Mouse (Mus musculus) left cerebral cortex, postnatal 36 days (tissue): Measurements from ENCODE around the gene Gm7075. TPM values are rescaled to one million over a fixed set of nuclear protein-coding genes. Genes with fewer than 3 reads are reported as not detected.
"Not testable (repeated sequence)": the region's sequence is repeated elsewhere in the genome, so short reads cannot be mapped to it uniquely, and the experiment has no call there.

ENCODE experiments used
- DNase-seq, 2 experiments: peaks; one replicate each; pipeline ENCODE4 v3.0.0; 2021 to 2022; ENCODE audit warnings: low spot score in 2 of 2, mixed read lengths in 1 of 2
- intact Hi-C: fragments of 180-260 bp; cut with DNase I; formaldehyde crosslinking; loops from one replicate; pipeline ENCODE4 v1.15.1; 2025
- total RNA-seq, 2 experiments: library from RNA; stranded (reverse); gene quantifications; 2 replicates each; pipeline ENCODE4 v1.2.3; 2021

The Gm7075 gene
- total RNA-seq: not detected

DNA sequence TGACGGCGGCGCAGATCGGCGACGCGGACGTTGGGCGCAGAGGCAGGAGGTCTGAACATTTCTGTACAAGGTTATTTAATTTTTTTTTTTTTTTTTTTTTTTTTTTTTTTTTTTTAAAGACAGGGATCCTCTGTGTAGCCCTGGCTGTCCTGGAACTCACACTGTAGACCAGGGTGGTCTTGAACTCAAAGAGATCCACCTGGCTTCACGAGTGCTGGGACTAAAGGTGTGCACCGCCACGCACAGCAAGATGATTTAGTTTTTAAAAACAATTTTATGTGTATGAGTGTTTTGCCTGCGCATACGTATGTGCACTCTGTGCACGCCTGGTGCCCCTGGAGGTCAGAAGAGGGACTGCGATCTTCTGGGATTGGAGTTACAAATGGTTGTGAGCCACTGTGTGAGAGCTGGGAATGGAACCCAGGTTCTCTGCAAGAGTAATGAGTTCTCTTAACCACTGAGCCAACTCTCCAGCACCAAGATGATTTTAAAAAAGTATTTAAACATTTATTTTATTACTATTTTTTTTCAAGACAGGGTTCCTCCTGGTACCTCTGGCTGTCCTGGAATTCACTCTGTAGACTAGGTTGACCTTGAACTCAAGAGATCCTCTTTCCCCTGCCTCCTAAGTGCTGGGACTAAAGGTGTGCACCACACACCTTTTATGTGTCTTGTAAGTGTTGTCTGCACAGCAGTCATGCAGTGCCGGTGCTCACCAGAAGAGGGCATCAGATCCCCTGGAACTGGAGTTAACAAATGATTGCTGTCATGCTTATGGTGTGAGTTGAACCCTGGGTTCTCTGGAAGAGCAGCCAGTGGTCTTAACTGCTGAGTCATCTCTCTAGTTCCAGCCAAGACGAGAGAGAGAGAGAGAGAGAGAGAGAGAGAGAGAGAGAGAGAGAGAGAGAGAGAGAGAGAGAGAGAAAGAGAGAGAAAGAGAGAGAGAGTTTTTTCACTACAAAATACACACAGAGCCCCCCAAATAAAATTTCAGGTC is at the start of gene Gm7075:
TSS of gene Gm7075 (minus strand) at position 51 of the 997 bp plus-strand sequence.
- no peak for DNase-seq
- intact Hi-C loops: loop anchor here (5.0 kb wide), 2 partner anchors 55 to 150 kb away; no protein-coding TSS in a partner anchor

DNA sequence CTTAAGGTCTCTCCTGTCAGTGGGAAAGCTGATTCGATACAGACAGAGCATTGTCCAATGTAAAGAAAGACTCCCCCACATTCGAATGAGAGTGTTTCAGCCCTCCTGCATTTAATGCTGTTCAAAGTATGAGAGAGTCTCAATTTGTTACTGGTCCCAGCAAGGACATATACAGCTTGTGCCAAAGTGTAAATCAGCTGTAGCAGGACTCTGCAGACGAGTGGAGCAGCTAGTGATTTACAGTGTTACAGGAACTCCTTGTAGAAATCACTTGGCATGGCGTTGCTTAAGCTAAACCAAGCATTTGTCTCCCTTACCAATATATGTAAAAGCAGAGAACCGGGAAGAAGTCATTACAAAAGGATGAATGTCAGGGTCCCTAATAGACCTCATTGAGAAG is 39.3 kb upstream of the Gm7075 start:
- intact Hi-C loops: no loop called here

DNA sequence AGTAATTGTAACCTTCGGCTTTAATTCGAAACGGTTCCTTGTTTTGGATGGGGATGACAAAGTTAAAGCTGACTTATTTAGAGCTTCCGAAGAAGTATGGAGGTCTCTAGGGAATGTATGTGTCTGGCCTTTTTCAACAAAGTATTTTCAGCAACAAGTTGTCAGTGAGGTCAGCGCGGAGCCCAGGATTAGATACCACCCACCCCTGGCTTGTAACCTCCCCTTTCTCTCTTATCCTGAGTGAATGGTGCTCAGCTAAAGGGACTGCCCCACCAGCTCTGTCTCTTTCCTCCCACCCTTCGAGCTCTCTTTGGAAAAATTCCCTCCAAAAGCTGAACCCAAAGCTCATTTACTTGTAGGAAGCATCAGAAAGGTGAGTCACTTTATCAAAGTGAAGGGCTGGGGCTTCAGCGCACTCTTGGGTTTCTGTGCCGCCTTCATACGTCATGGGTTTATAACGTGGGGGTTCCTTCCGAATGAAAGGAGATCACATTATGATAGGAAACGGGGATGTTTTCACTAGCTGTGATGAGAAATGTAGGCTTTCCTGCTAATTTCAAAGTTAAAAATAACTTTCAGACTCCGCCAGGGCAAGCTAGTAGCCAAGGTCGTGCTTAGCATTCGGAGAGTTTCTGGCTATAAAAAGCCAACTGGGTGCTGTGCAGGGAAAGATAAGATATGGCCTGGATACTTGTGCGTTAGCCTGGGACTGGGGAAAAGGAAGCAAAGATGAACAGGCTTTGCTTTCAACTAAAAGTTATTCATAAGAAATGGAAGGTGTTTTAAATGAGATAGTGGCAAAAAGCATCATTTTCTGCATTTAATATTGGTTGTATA is 35.9 kb upstream of the Gm7075 start:
- intact Hi-C loops: no loop called here
- DNase-seq: no peak

More for the DNA sequence above, 39.3 kb upstream of the Gm7075 start:
- DNase-seq: no peak

DNA sequence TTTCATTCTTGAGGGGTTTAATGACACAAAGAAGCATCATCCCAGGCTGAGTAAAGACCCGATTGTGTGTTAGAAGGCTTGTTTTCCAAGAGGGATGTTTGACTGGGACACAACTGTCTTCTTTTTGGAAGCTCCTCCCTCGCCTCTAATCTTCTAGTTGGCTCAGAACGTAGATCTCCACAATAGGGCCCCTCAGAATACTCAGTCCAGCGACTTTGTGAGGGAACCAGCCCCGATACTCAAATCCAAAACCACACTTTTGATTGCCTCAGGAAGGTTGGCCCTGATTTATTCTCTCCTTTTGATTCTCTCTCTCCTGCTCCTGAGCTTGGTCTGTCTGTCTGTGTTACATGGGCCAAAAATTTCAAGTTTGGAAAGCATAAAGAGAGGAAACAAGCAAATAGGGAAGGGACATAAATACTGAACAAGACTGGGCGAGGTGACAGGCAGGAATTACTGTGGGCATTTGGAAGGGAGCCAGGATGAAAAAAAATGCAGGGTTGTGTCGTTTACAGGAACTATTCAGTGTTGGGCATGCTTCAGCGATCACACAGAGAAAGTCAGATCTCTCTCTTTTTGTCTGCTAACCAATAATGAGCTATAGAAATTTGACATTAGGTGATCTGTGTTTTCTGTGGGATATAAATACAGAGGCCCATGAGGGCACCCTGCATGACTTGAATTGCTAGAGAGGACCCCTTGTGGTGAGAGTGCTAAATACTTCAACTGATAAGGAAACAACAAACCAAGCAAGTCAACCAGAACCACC is 33.7 kb upstream of the Gm7075 start:
- no peak for DNase-seq
- intact Hi-C loops: no loop called here

DNA sequence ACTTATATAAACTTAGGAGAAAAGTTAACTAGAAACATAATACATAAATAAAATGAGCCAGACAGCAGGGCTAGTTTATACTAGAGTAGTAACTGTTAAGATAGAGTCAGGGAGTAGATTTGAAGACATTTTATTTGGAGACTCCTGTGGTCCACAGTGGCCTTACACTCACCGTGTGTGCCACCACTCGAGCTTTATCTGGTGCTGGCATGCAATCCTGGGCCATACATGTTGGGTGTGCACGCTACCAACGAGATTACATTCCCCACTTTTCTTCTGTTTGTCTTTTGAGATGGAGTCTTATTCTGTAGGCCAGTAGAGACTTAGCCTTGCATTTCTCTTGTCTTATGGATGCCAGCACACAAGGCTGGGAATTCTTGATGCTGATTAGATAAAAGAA is 32.3 kb upstream of the Gm7075 start:
- no peak for DNase-seq
- intact Hi-C loops: no loop called here

DNA sequence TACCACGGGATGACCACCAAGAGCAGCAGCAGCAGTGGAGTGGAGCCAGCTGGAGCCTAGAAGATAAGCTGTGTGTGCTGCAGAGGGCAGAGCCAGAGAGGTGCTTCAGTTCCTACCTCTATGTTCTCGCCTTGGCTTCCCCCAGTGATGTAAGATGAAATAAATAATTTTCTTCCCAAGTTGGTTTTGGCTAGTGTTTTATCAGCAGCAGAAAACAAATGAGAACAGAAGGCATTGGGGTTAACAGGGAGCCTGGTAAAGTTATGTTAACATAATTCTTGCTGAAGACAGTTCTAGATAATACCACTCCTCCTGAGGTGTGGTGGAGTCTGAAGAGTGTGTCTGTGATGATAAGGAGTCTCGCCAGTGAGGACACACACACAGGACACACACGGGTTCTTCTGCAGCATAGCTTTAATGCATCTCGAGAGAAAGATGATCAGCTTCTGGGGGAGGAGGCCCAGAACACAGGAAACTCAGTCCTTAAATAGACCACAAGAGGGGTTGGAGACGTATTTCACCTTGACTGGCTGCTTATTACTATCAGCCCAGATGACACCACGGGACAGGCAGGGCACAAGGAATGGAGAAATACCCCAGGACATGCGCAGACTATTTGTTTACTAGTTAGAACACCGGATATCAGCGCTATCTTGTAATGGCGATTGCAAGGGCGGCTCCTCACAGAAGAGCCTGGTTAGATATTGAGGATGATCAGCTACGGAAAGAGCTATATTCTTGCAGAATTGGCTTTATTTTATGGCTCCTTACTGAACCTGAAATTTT is 23.2 kb upstream of the Gm7075 start:
- DNase-seq, intact Hi-C loops: not testable (repeated sequence)

DNA sequence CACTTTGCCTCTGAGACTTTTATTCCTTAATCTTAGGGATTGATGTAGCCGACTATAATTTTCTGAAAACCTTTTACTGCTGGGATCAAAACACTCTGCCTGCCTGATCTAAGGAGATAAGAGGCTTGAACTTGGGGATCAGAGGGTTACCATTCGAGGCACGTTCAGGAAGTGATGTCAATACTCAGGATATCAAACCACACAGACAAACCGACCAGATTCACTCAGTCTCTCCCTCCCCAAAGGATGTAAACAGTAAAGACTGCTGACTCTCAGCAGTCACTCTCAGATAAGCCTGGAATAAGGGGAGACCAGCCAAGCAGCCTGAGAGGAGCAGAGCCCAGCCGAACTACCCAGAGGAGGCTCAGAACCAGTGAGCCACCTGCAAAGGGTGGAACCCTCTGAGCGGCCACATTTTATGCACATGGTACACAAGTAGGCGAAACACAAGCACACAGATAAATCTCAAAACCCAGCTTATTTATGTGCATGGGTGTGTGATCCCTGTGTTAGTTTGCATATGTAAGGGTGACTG is 18.2 kb upstream of the Gm7075 start:
- no peak for DNase-seq
- intact Hi-C loops: no loop called here

DNA sequence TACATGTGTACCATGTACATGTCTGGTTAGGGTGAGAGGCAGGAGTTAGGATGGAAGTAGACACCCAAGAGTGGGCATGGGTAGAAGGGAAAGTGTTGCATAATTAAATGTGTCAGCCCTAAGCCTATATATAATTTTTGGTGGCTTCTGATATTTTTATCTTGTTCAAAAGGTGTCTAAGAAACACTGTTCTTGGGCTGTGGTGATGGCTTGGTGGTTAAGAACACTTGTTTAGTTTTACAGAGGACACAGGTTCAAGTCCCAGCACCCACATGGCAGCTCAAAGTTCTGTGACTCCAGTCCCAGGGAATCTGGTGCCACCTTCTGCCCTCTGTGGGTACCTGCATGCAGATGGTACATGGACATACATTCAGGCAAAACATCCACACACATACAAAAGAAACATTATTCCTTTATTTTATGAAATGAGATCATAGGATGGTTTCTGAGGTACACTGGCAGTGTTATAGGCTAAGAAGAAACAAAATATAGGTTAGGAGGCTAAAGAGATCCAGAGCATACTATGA is 17.2 kb upstream of the Gm7075 start:
- intact Hi-C loops: no loop called here
- no peak for DNase-seq

DNA sequence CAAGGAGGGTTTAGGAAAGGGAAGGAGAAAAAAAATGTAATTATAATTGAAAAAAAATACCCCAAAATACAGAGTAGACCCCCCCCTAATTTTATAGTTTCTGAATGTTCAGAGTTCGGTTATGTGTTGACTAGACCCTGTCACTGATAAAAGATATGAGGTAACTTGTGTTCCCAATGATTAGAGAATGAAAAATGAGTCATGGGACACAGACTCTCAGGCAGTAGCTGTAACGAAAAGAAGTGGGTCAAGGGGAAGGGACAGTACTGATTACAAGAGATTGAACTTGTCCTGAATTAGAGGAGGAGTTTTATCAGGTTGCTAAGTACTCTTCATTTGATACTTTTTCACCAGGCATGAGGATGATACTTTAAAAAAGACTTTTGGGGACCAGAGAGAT is 11.3 kb upstream of the Gm7075 start:
- DNase-seq: no peak
- intact Hi-C loops: no loop called here

DNA sequence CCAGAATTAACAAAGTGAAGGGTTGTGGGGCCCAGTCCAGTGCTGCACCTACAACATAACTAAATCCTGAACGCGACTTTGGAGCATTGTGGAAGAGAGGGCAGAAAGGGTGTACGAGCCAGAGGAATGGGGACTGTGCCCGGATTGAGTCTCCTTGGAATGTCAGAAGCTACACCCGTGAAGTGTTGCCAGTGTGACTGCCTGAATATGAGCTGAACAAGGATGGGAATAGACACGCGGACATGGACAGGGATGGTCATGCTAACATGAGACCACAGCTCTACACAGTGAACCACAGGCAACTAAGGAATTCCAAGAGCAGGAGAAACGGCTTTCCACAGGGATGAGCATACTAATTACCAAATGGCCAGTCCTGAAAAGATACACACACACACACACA is 10.5 kb upstream of the Gm7075 start:
- intact Hi-C loops: no loop called here
- no peak for DNase-seq

DNA sequence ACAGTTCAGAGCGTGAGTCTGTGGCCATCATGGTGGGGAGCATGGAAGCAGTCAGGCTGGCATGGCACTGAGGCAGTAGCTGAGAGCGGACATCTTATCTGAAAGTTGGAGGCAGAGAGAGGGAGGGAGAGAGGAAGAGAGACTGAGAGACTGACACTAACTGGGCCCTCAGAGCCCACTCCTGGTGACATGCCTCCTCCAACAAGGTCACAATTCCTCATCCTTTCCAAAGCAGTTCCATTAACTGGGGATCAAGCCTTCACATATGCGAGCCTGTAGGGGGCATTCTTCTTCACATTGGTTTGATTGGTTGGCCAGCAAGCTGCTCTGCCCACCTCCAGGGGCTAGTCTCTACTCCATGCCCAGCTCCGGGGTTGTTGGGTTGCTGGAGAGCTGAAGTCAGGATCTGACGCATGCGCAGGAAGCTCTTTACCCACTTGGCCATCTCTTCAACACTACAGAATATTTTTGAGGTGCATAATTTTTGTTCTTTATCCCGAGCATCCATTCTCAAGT is 9.7 kb upstream of the Gm7075 start:
- DNase-seq: no peak
- intact Hi-C loops: no loop called here

DNA sequence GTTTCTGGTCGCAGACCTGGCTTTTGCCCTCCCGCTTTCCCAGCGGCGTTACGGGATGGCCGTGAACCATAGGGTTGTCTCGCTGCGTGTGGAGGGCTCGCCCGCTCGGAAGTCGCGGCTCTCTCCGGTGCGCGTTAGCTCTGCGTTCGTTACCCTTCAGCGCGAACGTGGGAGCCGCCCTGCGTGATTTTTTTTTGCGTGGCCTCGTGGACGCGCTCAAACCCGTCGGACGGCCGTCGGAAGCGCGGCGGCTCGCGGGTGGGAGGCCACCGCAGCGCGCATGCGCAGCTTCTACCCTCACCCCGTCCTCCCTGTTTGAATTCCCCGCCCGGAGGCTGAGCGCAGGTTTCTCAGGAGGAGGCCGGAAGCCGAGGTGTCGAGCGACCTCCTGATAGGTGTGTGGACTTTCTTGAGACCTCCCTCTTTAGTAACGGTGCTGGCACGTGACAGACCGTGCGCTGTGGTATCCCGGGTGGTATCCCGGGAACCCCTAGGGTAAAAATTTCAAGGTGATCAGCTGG is 8.3 kb upstream of the Gm7075 start, which contains the start of gene Ctnna3:
TSS of gene Ctnna3 (plus strand) at position 314 of the 521 bp plus-strand sequence.
- peak; percentile 84 to 88 for DNase-seq
- intact Hi-C loops: no loop called here

DNA sequence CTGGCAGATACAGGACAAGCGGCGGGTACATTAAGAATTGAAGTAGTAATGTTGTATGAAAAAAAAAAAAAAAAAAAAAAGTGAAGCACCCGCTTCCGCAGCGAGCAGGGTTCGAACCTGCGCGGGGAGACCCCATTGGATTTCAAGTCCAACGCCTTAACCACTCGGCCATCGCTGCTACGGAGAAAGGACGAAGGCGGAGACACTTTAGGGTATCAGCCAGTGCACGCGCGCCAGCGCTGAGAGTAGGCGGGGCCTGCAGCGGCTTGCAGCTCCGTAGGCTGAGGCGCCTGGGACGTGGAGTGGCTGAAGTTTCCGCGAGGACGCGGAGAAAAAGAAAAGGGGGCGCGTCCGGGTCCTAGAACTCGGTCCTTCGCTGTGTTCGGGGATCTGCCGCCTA is 7.8 kb upstream of the Gm7075 start:
- DNase-seq: peak; percentile 100
- intact Hi-C loops: no loop called here

DNA sequence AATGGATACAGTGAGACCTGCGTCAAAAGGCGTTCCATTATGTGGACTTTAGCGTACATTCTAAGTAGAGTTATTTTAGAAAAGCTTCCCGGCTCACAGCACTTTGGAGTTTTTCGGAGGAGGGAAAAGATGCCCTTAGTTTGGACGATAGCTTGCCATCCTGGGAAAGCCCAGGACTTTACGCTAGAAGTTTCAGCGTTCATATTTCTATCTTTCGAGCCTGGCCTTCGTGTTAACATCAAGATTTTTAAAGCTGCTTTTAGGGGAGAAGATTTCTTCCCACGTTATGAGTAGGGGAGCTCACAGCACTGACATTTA is 7.4 kb upstream of the Gm7075 start:
- DNase-seq: peak in 1 of 2 experiments; percentile 17
- intact Hi-C loops: no loop called here

DNA sequence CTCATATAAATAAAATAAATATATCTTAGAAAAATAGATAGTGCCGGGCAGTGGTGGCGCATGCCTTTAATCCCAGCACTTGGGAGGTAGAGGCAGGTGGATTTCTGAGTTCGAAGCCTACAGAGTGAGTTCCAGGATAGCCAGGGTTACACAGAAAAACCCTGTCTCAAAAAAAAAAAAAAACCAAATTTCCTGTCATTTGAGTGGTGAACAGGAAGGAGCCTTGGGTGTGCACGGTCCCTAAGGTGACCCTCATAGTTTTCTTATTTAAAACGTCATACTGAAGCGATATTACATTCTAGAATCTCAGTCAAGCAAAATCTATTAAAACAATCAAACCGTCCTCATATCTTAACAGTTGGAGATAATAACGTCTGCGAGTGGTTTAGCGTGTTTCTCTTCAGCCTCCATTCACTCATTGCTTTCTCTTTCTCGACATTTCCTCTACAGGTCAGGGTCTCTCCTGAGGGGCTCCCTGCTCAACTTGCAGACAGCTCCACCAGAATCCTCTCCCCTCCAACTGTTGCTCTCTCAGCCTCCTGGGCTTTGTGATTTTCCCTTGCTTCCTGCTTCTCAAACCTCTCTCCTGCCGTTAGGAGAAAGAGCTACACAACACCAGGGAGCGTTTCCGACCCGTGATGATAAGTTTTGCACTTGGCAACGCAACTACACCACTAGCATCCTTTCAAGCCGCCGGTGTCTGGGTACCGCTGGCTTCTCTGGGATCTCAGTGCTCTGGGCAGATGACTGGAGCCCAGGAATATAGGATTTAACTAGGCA is 6.8 kb upstream of the Gm7075 start:
- DNase-seq: peak; percentile 32 to 43
- intact Hi-C loops: no loop called here

DNA sequence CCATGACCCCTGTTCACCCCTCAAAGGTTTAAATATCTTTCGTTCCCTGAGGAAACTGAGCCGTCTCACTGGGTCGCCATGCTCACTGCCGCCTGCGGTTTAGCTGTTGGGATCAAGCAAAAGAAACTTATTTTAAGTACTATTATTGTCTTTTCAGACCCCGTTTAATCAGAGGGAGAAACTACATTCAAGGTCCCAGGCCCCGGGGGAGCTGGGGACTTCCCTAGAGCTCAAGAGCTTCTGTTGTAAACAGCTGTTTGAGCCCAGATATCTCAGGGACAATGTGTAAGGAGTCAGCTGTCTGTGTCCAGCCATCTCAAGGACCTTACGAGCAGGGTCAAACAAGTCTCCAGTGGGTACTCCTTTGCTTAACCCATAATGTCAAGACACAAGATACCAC is 5.6 kb upstream of the Gm7075 start:
- no peak for DNase-seq
- intact Hi-C loops: no loop called here

DNA sequence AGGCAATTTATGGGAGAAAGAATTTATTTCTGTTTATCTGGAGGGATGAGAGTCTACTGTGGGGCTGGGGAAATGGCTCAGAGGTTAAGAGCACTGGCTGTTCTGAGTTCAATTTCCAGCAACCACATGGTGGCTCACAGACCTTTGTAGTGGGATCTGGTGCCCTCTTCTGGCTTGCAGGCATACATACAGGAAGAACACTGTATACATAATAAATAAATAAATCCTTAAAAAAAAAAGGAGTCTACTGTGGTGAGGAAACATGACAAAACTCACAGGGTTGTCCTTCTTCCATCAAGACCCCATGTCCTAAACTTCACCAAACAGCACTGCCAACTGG is 2.9 kb upstream of the Gm7075 start:
- no peak for DNase-seq
- intact Hi-C loops: loop anchor here (5.0 kb wide), 2 partner anchors 53 to 148 kb away; no protein-coding TSS in a partner anchor
